Mouse (Mus musculus): ENCODE results near the gene Xirp1.

- TF ChIP-seq POLR2A (IDR thresholded peaks at IDR 0.05; ENCODE audit: control insufficient read depth, low read depth, low read length) (no peak), CTCF (IDR thresholded peaks at IDR 0.05; ENCODE audit: control insufficient read depth, insufficient read depth, insufficient replicate concordance, low read depth, low read length) (no peak)
These were observed at the start of gene Xirp1 for GRCm38 (mm10) chr9:120023086-120023811.

All from testis, adult 2 months (tissue).